ENCODE assay signal across 20 mouse cellular contexts in genomic region chr11:37220921-37221320, GRCm38 (mm10). TPM values are rescaled to one million over a fixed set of nuclear protein-coding genes. Genes with fewer than 3 reads are reported as not detected.
"Had no signal": no experiment of that assay in that cellular context is flagged by ENCODE, and none has a peak within 500 bp of the region (broad histone marks: within the 10 kb centered on the region; RNA-seq: fewer than 3 reads in every experiment).

No protein-coding gene starts in this region.

- H3K36me3 ChIP-seq: intestine, embryonic 15.5 days; limb, embryonic 12.5 days; limb, embryonic 15.5 days; liver, embryonic 12.5 days; liver, embryonic 15.5 days; midbrain, embryonic 12.5 days; midbrain, embryonic 15.5 days; neural tube, embryonic 12.5 days; neural tube, embryonic 15.5 days; stomach, embryonic 15.5 days had no signal

- DNase-seq: kidney, adult 11 months; kidney, adult 9 months; kidney, postnatal 14 days; kidney, postnatal 4 days; left cerebral cortex, postnatal 4 days; right cerebral cortex, adult 18-20 months; right cerebral cortex, postnatal 14 days; spleen, adult 18-20 months; thymus, postnatal 25 days had no signal

- H3K27ac ChIP-seq: intestine, embryonic 15.5 days; limb, embryonic 12.5 days; limb, embryonic 15.5 days; liver, embryonic 12.5 days; liver, embryonic 15.5 days; macrophage; midbrain, embryonic 12.5 days; midbrain, embryonic 15.5 days; neural tube, embryonic 12.5 days; neural tube, embryonic 15.5 days; stomach, embryonic 15.5 days had no signal

- H3K9me3 ChIP-seq: intestine, embryonic 15.5 days; limb, embryonic 12.5 days; limb, embryonic 15.5 days; liver, embryonic 12.5 days; liver, embryonic 15.5 days; midbrain, embryonic 12.5 days; midbrain, embryonic 15.5 days; neural tube, embryonic 12.5 days; neural tube, embryonic 15.5 days; stomach, embryonic 15.5 days had no signal

- H3K4me1 ChIP-seq: intestine, embryonic 15.5 days; limb, embryonic 12.5 days; limb, embryonic 15.5 days; liver, embryonic 12.5 days; liver, embryonic 15.5 days; midbrain, embryonic 12.5 days; midbrain, embryonic 15.5 days; neural tube, embryonic 12.5 days; neural tube, embryonic 15.5 days; stomach, embryonic 15.5 days had no signal

- H3K4me2 ChIP-seq: intestine, embryonic 15.5 days; limb, embryonic 12.5 days; limb, embryonic 15.5 days; liver, embryonic 12.5 days; liver, embryonic 15.5 days; midbrain, embryonic 12.5 days; midbrain, embryonic 15.5 days; neural tube, embryonic 12.5 days; neural tube, embryonic 15.5 days; stomach, embryonic 15.5 days had no signal

- H3K9ac ChIP-seq: intestine, embryonic 15.5 days; limb, embryonic 12.5 days; limb, embryonic 15.5 days; liver, embryonic 12.5 days; liver, embryonic 15.5 days; midbrain, embryonic 12.5 days; midbrain, embryonic 15.5 days; neural tube, embryonic 12.5 days; neural tube, embryonic 15.5 days; stomach, embryonic 15.5 days had no signal

- ATAC-seq: intestine, embryonic 15.5 days; liver, embryonic 12.5 days; midbrain, embryonic 15.5 days had no signal

- H3K27me3 ChIP-seq: intestine, embryonic 15.5 days; limb, embryonic 12.5 days; limb, embryonic 15.5 days; liver, embryonic 12.5 days; liver, embryonic 15.5 days; midbrain, embryonic 12.5 days; midbrain, embryonic 15.5 days; neural tube, embryonic 12.5 days; neural tube, embryonic 15.5 days; stomach, embryonic 15.5 days had no signal

- H3K4me3 ChIP-seq: intestine, embryonic 15.5 days; limb, embryonic 12.5 days; limb, embryonic 15.5 days; liver, embryonic 12.5 days; liver, embryonic 15.5 days; midbrain, embryonic 12.5 days; midbrain, embryonic 15.5 days; neural tube, embryonic 12.5 days; neural tube, embryonic 15.5 days; stomach, embryonic 15.5 days had no signal

RNA-seq across cellular contexts. Expression of gene Tenm2, which starts 14.8 kb away (rescaled TPM):
- polyA plus RNA-seq: macrophage had no signal
